Mouse (Mus musculus) v-Abl transformed pro-B cells (cell line): ENCODE measurements around the gene Ankrd11.

ENCODE experiments used
- in situ Hi-C, 2 experiments: fragments of 400-800 bp; cut with MboI; formaldehyde crosslinking; loops; one replicate each; pipeline ENCODE4 v1.15.1; 2025; ENCODE audit not compliant: unreplicated experiment in 2 of 2

The Ankrd11 gene

DNA sequence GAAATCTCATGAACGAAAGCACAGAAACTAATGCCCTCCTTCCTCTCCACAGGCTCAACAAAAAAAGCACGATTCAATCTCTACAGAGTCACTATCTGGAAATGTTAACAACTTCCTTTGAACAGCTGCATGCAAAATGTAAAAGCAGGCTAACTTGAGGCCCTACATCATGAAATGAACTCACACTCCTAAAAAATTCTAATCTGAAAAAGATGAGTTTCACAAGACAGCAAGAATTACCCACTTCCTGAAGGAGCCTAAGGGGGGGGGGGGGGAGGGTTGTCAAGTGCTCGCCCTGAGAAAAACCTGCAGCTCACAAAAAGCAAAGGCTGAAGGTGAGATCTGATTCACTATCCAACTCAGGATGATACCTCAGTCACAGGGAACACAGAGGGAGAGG, 27.0 kb downstream of the Ankrd11 start:
- in situ Hi-C loops, result no loop called here

- in situ Hi-C loops, result no loop called here
Measured at GRCm38 (mm10) chr8:123014429-123014828, 27.6 kb downstream of the Ankrd11 start.

- in situ Hi-C loops, result no loop called here
Measured at GRCm38 (mm10) chr8:123011321-123011720, 30.8 kb downstream of the Ankrd11 start.

DNA sequence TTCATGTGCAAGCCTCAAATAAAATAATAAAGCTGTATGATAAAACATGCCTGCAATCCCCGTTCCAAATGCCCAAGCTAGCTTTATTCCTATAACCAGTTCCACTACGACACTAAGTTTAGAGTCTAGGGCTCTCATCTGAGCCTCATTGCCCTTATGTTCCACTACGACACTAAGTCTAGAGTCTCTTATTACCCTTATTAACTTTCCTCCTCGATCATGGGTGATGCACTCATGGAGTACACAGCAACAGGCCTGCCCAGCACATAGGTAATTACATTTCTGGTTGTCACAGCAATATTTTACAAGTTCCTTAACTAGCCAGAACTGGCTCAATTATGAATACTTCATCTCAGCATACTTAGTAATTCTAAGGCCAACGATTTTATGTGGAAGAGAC, 36.3 kb downstream of the Ankrd11 start:
- in situ Hi-C loops, result no loop called here

DNA sequence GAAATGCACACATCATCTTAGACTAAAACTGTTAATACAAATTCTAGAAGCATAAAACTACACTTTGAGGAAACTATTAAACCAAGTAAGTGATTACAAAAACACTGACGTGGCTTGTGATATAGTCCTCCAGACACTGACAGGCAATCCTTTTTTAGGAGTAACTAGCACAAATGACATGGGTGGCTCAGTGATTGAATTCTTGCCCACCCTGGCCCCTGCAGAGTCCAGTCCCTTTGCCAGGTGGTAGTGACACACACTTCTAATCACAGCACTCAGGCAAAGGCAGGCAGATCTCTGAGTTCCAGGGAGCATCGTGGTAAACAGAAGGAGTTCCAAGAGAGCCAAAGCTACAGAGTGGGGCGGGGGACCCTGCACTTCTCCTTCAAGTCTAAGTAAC, 36.7 kb downstream of the Ankrd11 start:
- in situ Hi-C loops, result no loop called here

GRCm38 (mm10) chr8:123004033-123004922, 37.8 kb downstream of the Ankrd11 start:
- in situ Hi-C loops, result no loop called here

GRCm38 (mm10) chr8:123000311-123000710, 41.8 kb downstream of the Ankrd11 start:
- in situ Hi-C loops, result no loop called here

GRCm38 (mm10) chr8:122997963-122998362, 44.1 kb downstream of the Ankrd11 start:
- in situ Hi-C loops, result loop anchor here (5.0 kb wide), 1 partner anchor 39 kb away; no protein-coding TSS in a partner anchor

GRCm38 (mm10) chr8:122993740-122994139, 48.3 kb downstream of the Ankrd11 start:
- in situ Hi-C loops, result no loop called here

DNA sequence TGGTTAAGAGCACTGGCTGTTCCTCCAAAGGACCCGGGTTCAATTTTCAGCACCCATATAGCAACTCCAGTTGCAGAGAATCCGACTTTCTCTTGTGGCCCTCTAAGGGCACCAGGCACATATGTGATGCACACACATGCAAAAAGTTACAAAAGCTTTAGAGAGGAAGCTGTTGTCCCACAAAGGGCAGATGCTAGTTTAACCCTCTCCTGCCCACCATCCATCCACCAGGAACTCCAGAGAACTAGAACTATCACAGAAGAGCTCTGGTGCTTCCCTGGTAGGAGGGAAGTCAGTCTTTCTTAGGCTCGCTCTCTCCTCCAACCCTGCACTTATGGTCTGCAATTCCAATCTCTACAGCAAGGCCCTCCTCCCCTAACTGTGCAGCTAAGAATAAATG, 49.0 kb downstream of the Ankrd11 start:
- in situ Hi-C loops, result no loop called here

GRCm38 (mm10) chr8:122992296-122992695, 49.8 kb downstream of the Ankrd11 start:
- in situ Hi-C loops, result no loop called here

DNA sequence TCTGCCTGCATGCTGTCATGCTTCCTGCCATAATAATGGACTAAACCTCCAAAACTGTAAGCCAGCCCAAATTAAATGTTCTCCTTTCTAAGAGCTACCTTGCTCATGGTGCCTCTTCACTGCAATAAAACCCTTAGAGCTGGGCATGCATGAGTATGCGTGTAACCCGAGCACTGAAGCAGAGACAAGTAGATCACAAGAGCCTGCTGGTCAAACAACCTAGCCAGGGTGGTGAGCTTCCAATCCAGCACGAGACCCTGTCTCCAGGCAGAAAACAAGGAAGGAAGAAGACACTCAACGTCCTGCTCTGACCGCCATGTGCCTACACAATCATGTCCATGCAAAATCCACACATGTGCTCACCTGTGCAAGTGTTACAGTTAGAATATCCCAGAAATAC, 50.7 kb downstream of the Ankrd11 start:
- in situ Hi-C loops, result no loop called here

- in situ Hi-C loops, result no loop called here
Measured at GRCm38 (mm10) chr8:122989976-122990375, 52.1 kb downstream of the Ankrd11 start.

DNA sequence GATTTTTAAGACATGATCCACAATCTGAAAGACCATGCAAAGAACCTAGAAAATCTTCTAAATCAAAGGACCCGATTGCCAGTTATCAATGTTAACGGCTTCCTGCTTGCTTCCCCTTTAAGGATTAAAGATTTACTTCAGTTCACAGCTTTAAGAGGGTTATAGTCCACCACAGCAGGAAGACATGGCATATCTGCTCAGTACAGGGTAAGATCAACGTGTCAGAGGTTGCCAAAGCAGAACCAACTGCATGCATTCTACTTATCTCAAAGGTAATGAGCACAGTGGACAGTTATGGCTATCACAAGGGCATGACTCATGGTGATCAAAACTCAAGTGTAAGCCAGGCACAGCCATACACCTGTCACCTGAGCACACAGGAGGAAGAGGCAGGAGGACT, 53.1 kb downstream of the Ankrd11 start:
- in situ Hi-C loops, result no loop called here

- in situ Hi-C loops, result no loop called here
Measured at GRCm38 (mm10) chr8:122987255-122987654, 54.8 kb downstream of the Ankrd11 start.

- in situ Hi-C loops, result no loop called here
Measured at GRCm38 (mm10) chr8:122986501-122987184, 55.4 kb downstream of the Ankrd11 start.

DNA sequence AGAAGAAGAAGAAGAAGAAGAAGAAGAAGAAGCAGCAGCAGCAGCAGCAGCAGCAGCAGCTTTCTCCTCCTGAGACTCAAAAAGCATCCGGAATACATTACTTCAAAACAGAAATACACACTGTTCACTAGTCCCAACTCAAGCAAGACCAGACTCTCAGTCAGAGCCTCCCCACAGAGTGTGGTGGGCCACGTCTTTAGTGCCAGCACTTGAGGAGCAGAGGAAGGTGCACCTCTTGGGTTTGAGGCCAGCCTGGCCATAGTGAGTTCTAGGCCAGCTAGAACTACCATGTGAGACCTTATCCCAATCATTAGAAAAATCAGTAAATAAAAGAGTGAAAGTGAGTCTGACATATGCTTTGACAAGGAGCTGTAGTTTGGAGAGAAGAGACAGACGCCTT, 57.9 kb downstream of the Ankrd11 start:
- in situ Hi-C loops, result no loop called here

DNA sequence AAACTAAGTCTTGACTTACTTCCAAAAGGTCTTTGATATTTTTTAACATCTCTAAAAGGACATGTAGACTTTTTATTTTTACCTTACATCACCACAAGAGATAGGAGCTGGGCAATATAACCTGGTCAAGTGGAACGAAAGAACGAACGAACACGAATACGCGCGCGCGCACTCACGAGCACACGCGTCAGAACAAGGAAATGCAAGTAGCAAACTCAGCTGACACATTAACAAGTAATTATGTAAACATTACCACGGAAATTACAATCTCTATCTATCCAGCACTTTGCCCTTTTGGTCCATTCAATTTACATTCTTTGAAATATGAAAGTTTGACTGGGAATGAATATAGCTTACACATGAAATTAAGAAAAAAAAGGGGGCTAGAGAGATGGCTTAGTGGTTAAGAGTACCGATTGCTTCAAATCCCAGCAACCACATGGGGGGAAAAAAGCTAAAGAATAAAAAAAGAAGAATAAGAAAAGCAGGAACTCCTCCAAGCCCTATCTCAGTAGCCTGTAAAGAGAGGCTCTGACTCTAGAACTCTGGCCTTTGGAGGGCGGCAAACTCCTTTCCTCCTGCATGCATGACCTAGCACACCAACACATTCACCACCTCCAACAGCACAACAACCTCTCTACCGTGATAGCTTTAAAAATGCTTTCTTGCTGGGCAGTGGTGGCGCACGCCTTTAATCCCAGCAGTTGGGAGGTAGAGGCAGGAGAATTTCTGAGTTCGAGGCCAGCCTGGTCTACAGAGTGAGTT, 58.7 kb downstream of the Ankrd11 start:
- in situ Hi-C loops, result no loop called here

DNA sequence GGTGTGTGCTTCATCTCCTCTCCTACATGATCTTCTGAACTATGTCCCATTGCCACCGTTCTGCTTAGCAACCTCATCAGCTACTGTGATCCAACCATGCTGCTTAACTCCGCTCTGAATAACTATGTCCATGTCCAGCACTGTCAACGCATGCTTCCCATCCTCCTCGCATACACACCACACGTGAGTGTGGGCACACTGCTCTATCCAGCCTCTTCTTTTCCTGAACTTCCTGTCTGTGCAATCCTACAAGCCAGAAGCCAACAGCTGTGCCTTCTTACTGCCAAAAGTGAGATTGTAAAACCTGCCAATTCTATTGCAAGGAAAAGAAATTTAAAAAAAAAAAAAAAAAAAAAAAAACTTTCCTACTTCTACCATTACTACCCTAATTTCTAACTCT, 60.4 kb downstream of the Ankrd11 start:
- in situ Hi-C loops, result no loop called here

DNA sequence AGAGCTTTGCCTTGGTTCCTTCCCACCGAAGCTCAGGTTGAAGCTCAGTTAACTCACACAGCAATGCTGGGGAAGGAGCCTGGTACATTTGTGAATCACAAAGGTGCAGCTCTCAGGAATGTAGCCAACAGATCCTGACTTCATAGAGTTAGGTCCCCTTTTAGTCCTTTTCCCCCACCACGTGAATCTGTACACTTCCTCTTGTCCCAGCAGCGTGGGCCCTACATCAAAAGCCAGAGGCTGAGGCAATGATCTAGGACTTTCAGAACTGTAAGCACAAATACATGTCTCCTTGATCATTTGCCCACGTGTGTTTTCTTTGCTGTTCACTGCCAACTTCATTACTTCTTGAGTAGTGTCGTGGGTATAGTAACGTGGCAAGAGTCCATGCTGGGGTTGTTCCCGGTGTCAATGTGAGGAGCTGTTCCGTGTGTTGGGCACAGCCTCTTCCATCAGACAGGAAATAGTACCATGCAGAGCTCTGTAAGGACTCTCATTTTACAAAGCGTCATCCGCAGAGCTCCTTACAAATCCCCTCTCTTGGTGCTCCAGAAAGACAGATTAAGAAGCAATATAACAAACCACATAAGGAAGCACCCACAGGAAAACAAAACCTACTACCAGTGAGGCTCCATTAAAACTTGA, 62.1 kb downstream of the Ankrd11 start:
- in situ Hi-C loops, result no loop called here

GRCm38 (mm10) chr8:122979424-122979823, 62.7 kb downstream of the Ankrd11 start:
- in situ Hi-C loops, result no loop called here
